Mouse (Mus musculus) embryo, embryonic 10 days (tissue): ENCODE measurements around the gene Esrra.

Experiments used
- DNase-seq: peaks from one replicate; pipeline ENCODE4 v3.0.0-alpha.2; 2015; ENCODE audit warnings: low spot score

Gene Esrra

GRCm38 (mm10) chr19:6940396-6941351, 19.1 kb upstream of the Esrra start:
- no peak for DNase-seq

- no peak for DNase-seq
Measured at GRCm38 (mm10) chr19:6939106-6940002, 17.7 kb upstream of the Esrra start.

DNA sequence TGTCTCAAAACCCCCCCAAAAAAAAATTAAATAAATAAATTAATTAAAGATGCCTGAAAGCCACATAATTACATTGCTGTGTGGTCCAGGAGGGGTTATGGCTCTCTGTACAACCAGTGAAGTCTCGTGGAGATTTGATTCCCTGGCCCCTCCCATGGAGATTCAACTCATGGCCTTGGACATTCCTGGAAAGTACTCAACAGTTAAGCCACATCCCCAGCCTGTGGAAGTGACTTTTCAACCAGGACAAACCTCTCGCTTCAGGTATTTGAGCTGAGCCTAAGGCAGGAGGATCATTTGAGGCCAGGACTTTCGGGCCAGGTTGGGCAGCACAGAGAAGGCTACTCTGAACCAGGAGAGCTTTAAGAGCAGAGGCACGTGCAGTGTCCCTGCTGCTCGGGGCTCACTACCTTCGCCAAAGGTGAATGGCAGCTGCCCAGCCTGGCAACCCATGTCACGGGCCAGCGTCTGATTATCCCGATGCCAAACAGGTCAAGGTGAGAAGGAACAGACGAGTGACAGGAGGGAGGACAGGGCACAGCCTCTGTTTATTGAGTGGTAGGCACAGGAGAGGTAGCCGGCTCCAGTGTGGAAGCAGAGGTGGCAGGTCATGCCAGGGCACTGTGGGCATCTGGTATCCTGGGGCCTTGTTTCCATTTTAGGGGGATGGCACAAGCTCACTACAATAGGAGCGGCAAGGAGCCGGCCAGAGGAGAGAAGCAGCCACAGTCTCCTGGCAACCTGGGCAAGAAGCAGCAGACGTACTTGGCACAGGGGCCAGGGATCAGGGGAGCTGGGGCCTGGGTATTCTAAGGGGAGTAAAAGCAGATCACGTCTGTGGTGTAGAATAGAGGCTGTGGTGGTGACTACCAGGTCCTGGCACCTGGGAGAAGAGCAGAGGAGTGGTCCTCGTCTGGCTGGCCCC, 16.2 kb upstream of the Esrra start:
- DNase-seq = no peak

DNA sequence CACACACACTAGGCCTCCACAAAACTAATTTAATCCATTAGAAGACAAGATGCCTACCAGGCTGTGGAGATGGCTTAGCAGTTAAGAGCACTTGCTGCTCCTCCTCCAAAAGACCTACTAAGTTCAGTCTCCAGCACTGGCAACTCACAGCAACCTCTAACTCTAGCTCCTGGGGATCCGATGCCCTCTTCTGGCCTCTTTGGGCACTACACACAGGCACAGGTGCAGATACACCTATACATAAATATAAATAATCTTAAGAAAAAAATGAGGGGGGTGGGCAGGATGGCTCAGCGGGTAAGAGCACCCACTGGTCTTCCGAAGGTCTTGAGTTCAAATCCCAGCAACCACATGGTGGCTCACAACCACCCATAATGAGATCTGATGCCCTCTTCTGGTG, 14.7 kb upstream of the Esrra start:
- no peak for DNase-seq

GRCm38 (mm10) chr19:6934195-6934977, 12.8 kb upstream of the Esrra start, which contains the start of gene Kcnk4:
Kcnk4 (minus strand) TSS chr19:6934515.
- DNase-seq = no peak

GRCm38 (mm10) chr19:6933436-6934194, 12.0 kb upstream of the Esrra start:
- no peak for DNase-seq

DNA sequence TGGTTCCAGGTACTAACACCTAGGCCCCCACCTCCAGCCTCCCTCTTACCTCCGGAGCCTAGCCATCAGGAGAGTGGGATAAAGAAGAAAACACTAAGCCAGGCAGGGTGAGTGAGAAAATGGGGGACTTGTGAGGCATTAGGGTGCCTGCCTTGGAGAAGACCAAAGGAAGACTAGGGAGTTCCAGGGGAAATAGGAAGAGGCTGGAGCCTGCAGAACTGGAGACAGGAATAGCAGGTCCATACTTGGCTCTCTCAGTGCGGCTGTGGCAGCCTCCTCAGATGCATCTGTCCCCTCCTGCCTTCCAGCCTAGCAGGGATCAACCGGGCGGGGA, 11.5 kb upstream of the Esrra start:
- DNase-seq = no peak

GRCm38 (mm10) chr19:6932018-6932417, 10.4 kb upstream of the Esrra start:
- no peak for DNase-seq

DNA sequence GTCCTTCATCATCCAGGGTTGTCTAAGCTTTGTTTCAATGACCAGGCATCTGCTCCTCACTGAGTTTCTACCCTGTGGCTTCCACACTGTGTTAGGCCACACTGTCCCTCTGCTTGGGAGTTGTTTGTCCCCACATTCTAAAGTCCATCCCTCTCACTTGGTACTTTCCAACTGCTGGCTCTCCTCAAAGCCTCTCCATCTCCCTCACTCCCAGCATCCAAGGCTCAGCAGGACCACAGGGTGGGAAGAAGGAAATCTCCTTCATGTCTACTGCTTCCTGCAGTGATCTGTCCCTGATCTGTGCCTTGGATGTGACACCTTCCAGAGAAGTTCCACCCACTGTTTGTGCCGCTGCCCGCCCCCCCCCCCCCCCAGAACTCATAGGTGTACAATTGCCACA, 9.4 kb upstream of the Esrra start:
- DNase-seq = no peak

GRCm38 (mm10) chr19:6928080-6928479, 6.5 kb upstream of the Esrra start:
- no peak for DNase-seq

DNA sequence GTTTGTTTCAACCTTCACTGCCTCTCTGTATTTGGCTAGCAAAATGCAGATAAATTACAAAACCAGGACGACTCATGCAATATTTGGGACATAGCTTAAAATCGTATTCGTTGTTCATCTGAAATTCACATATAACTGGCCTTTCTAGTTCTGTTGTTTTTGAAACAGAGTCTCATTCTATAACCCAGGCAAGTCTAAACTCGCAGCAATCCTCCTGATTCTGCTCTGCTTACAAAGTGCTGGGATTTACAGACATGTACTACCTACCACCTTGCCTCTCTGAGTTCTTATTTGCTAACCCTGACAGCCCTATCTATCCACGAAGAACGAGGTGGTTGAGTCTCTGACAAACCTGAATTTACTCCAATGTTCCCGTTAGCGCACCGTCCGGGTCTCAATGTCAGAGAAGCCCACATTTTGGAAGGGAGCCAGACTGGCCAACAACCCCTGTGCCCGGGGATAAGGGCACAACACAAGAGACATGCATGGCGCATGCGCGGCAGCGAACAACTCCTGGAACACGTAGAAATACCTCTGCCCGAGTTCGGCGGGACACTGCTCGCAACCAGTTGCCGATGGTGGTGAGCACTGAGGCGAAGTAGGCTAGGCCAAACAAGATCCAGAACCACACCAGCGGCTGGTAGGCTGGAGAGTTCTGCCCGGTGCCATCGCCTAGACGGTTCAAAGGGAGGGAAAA, 5.1 kb upstream of the Esrra start:
- peak; percentile 56 for DNase-seq

DNA sequence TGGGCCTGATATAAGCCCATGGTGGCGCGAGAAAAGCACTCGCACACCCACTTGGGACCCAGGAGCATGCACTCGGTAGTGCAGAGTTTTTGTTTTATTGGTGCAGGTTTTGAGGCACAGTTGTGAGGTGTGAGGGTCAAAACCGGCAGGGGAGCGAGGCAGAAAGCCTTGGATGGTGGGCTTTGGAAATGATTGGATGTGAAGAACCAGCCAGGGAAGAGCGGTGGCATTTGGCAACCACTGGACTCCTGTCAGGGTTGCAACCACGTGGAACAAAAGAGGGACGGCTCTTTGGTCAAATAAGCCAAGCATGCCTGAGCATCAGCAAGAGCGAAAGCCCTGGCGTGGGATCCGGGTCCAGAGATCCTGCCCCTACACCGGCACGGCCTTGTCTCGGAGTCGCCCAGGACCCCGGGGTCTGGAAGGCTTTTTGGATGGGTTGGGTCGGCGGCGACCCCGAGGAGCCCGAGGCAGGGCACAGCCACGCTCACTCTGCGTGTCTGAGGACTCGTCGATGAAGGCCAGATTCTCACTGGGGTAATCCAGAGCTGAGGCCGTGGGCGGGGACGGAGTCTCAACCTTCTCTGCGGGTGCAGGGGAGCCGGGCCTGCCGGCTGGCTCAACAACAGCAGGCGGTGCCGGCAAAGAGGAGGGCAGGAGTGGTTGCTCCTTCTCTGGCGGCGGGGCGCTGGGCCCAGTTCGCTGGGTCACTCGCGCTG, 4.2 kb upstream of the Esrra start:
- no peak for DNase-seq

- DNase-seq = no peak
Measured at GRCm38 (mm10) chr19:6925307-6925573, 3.6 kb upstream of the Esrra start, which contains the start of gene Catsperz. Catsperz (minus strand) TSS chr19:6925380.

DNA sequence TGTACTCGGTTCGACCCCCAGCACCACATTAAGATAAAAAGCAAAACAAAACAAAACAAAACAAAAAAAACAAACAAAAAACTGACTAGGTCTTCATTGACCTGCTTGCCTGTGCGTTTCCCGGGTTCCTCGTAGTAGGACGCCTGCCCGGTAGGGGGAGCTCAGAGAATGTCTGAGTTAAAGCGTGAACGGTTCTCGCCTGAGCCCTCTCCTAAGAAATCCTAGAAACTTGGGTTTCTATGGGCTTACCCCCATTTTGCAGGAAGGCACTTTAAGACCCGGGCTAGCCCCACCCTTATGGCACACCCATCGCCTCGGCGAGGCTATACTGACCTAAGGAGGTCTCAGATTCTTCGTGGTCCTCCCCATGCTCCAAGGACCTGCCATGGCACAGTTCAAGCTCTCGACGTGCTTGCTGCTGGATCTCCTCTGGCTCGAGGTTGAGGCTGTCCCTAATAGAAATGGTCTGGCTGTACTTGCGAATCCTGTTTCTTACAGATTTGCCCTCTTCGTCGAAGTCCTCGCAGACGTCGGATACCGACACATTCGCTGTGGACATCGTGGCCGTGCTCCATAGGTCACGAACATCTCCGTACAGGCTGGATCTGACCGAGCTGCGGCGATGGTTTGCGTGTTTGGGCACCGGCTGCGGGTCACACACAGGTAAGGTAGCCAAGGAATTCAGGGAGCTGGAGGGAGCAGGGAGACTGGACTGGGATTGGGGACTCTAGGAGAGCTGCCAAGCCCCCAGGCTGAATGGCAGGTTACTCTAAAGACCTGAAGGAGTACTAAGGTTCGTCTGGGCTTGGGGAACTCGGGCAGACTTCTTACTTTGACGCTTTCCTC, 3.1 kb upstream of the Esrra start:
- DNase-seq = peak; percentile 91

- DNase-seq = no peak
Measured at GRCm38 (mm10) chr19:6922901-6923735, 1.5 kb upstream of the Esrra start.

DNA sequence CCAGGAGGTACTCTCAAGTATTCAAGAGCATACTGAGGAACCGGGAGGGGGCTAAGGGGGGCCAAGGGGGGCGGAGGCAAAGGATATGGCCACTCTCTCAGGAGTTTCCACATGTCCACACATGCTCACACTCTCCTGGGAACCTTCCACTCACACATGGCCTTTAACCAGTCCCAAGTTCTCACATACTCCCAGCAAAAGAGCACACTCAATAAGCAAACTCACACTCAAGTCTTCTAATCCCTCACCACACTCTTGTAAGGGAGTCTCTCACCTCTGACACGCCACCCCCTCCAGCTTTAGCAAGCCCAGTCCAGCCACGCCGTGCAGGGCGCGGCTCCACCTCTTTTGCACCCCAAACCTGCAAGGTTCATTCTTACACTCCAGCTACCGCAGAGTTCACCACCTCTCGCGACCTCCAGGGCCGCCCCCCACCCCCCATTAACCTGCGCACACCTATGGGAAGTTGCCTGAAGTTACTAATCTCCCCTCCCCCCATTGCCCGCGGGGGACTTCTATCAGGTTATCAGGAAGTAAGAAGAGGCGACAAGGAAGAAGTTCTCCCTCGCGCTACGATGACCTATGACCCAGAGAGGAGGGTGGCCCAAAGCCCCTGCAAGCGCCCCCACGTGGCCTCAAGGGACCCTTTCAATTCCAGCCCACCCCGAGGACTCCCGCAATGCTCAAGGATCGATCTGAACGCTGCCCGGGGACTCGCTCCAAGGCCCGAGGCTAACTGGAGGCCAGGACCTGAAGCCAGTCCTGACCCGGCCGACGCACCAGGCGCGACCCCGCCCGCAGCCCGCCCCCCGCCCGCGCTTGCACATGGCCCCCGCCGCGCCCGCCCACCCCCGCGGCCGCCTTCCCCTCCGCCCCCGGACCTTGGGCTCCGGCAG, 624 bp downstream of the Esrra start:
- DNase-seq = peak; percentile 64
